Mouse (Mus musculus): ENCODE data around the gene Strbp.

The Strbp gene

GRCm38 (mm10) chr2:37497321-37497720 lies 206.3 kb downstream of the Strbp start:
- CTCF ChIA-PET = interaction anchor here in 2 of 4 experiments (0.5 to 1.0 kb wide), 3 partner anchors 12 to 131 kb away, joined by 3 to 5 read pairs (median 3); no protein-coding TSS in a partner anchor
- POLR2A ChIA-PET = interaction anchor here in 2 of 4 experiments (1.2 to 1.6 kb wide), 2 partner anchors 45 to 275 kb away, joined by 3 to 5 read pairs; no protein-coding TSS in a partner anchor

GRCm38 (mm10) chr2:37488956-37489355 lies 214.7 kb downstream of the Strbp start:
- ChIA-PET POLR2A (no interaction called here), CTCF (no interaction called here)

GRCm38 (mm10) chr2:37486408-37486807 lies 217.3 kb downstream of the Strbp start:
- ChIA-PET CTCF (no interaction called here), POLR2A (interaction anchor here in 2 of 4 experiments (0.6 to 2.7 kb wide), 6 partner anchors 9 to 1333 kb away, joined by 3 to 9 read pairs (median 3); partner anchors contain the start of genes Pdcl (in 1 of the 2) and Rc3h2 (in 1 of the 2))

- POLR2A ChIA-PET = interaction anchor here in 3 of 4 experiments (0.5 to 2.7 kb wide), 14 partner anchors 9 to 396 kb away, joined by 3 to 11 read pairs (median 4); partner anchors contain the start of genes Rc3h2 (in 2 of the 3), Pdcl (in 1 of the 3), Rabgap1 (in 1 of the 3) and Zbtb26 (in 1 of the 3)
Measured at GRCm38 (mm10) chr2:37485370-37485769, 218.3 kb downstream of the Strbp start.

GRCm38 (mm10) chr2:37484165-37484564 lies 219.5 kb downstream of the Strbp start:
- ChIA-PET POLR2A (interaction anchor here in 2 of 4 experiments (1.2 to 2.7 kb wide), 7 partner anchors 7 to 62 kb away, joined by 3 to 11 read pairs (median 4); partner anchors contain the start of gene Rc3h2 (in 1 of the 2)), CTCF (interaction anchor here in 1 of 4 experiments (1.5 kb wide), 1 partner anchor 23 kb away, joined by 4 read pairs; no protein-coding TSS in a partner anchor)

More at GRCm38 (mm10) chr2:37485370-37485769, 218.3 kb downstream of the Strbp start:
- CTCF ChIA-PET = interaction anchor here (0.5 to 1.5 kb wide), 18 partner anchors 9 to 849 kb away, joined by 3 to 6 read pairs (median 4); partner anchors contain the start of genes Rabgap1 (in 1 of the 4), Zbtb26 (in 1 of the 4) and Zbtb6 (in 1 of the 4)

DNA sequence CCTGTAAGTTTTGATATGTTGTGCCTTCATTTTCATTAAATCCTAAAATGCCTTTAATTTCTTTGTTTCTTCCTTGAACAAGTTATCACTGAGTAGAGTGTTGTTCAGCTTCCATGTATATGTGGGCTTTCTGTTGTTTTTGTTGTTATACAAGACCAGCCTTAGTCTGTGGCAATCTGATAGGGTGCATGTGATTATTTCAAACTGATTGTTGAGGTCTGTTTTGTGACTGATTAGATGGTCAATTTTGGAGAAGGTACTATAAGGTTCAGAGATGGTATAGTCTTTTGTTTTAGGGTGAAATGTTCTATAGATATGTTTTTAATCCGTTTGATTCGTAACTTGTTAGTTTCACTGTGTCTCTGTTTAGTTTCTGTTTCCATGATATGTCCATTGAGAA lies 223.6 kb downstream of the Strbp start:
- CTCF ChIA-PET = no interaction called here
- POLR2A ChIA-PET = interaction anchor here in 1 of 4 experiments (0.6 to 0.9 kb wide), 2 partner anchors 46 to 49 kb away, joined by 3 read pairs; no protein-coding TSS in a partner anchor

DNA sequence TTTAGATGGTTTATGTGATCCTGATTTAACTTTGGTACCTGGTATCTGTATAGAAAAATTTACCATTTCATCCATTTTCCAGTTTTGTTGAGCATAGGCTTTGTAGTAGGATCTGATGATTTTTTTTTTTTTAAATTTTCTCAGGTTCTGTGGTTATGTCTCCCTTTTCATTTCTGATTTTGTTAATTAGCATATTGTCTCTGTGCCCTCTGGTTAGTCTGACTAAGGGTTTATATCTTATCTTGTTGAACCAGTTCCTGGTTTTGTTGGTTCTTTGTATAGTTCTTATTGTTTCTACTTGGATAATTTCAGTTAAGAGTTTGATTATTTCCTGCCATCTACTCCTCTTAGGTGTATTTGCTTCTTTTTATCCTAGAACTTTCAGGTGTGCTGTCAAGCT lies 224.1 kb downstream of the Strbp start:
- POLR2A ChIA-PET = interaction anchor here in 1 of 4 experiments (0.6 to 0.9 kb wide), 2 partner anchors 47 to 49 kb away, joined by 3 read pairs; no protein-coding TSS in a partner anchor

DNA sequence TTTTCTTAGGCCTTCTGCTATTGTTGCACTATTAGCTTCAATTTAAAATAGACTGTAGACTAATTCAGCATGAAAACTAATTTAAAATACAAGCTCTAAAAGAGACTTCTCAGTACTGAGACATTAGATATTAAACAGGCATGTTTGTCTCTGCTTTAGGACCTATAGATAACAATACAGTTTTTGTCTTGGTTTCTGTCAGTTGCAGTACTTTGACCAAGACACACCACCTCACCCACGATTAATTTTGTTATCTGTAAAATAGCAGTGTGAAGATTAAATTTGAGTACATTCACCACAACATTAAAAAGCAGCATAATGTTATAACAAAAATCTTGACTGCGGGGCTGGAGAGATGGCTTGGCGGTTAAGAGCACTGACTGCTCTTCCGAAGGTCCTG lies 237.4 kb downstream of the Strbp start:
- CTCF ChIA-PET = no interaction called here
- POLR2A ChIA-PET = interaction anchor here in 2 of 4 experiments (0.5 to 4.3 kb wide), 6 partner anchors 15 to 1341 kb away, joined by 3 to 18 read pairs (median 3); partner anchors contain the start of genes Rabgap1 (in 1 of the 2), Rc3h2 (in 1 of the 2), Zbtb26 (in 1 of the 2) and Zbtb6 (in 1 of the 2)

More for the DNA sequence above, 224.1 kb downstream of the Strbp start:
- CTCF ChIA-PET = no interaction called here

GRCm38 (mm10) chr2:37460707-37461106 lies 243.0 kb downstream of the Strbp start:
- POLR2A ChIA-PET = interaction anchor here (0.6 to 5.4 kb wide), 15 partner anchors 9 to 114 kb away, joined by 3 to 26 read pairs (median 6); partner anchors contain the start of genes Rabgap1 (in 2 of the 4), Rc3h2 (in 2 of the 4), Zbtb26 (in 2 of the 4) and Zbtb6 (in 2 of the 4)
- CTCF ChIA-PET = interaction anchor here (0.6 to 1.3 kb wide), 11 partner anchors 9 to 342 kb away, joined by 3 to 7 read pairs (median 4); partner anchors contain the start of gene Rc3h2 (in 1 of the 4)

GRCm38 (mm10) chr2:37452376-37452760 lies 251.3 kb downstream of the Strbp start:
- POLR2A ChIA-PET = interaction anchor here (0.8 to 6.2 kb wide), 50 partner anchors 8 to 328 kb away, joined by 3 to 136 read pairs (median 6); partner anchors contain the start of genes Rabgap1 (in 4 of the 4), Zbtb26 (in 4 of the 4), Zbtb6 (in 4 of the 4) and Rc3h2 (in 3 of the 4)

GRCm38 (mm10) chr2:37451667-37452375 lies 251.8 kb downstream of the Strbp start:
- CTCF ChIA-PET = interaction anchor here (0.5 to 2.0 kb wide), 7 partner anchors 8 to 322 kb away, joined by 4 to 10 read pairs (median 5); partner anchors contain the start of genes Rabgap1 (in 3 of the 4), Zbtb26 (in 3 of the 4) and Zbtb6 (in 3 of the 4)
- POLR2A ChIA-PET = interaction anchor here (0.6 to 6.2 kb wide), 60 partner anchors 9 to 1836 kb away, joined by 3 to 136 read pairs (median 4); partner anchors contain the start of genes Rabgap1 (in 4 of the 4), Zbtb26 (in 4 of the 4), Zbtb6 (in 4 of the 4) and Rc3h2 (in 3 of the 4)

More at GRCm38 (mm10) chr2:37452376-37452760, 251.3 kb downstream of the Strbp start:
- CTCF ChIA-PET = interaction anchor here (0.5 to 2.0 kb wide), 6 partner anchors 8 to 322 kb away, joined by 4 to 10 read pairs (median 6); partner anchors contain the start of genes Rabgap1 (in 3 of the 4), Zbtb26 (in 3 of the 4) and Zbtb6 (in 3 of the 4)

GRCm38 (mm10) chr2:37442611-37443591 lies 260.8 kb downstream of the Strbp start, which contains the start of the genes Zbtb26, Zbtb6 and Rabgap1:
Zbtb26 (minus strand) TSS chr2:37443135.
Zbtb6 (minus strand) TSS chr2:37443171.
Rabgap1 (plus strand) TSS chr2:37443279.
- ChIA-PET POLR2A (interaction anchor here (0.5 to 7.0 kb wide), 52 partner anchors 9 to 1565 kb away, joined by 3 to 136 read pairs (median 4); partner anchors contain the start of genes Pdcl (in 3 of the 4), Rc3h2 (in 3 of the 4) and Strbp (in 1 of the 4)), CTCF (interaction anchor here in 3 of 4 experiments (0.6 to 1.4 kb wide), 10 partner anchors 9 to 324 kb away, joined by 3 to 10 read pairs (median 3); no protein-coding TSS in a partner anchor)
